Comparison of ENCODE assay signal across 16 mouse cellular contexts in the genomic region with DNA sequence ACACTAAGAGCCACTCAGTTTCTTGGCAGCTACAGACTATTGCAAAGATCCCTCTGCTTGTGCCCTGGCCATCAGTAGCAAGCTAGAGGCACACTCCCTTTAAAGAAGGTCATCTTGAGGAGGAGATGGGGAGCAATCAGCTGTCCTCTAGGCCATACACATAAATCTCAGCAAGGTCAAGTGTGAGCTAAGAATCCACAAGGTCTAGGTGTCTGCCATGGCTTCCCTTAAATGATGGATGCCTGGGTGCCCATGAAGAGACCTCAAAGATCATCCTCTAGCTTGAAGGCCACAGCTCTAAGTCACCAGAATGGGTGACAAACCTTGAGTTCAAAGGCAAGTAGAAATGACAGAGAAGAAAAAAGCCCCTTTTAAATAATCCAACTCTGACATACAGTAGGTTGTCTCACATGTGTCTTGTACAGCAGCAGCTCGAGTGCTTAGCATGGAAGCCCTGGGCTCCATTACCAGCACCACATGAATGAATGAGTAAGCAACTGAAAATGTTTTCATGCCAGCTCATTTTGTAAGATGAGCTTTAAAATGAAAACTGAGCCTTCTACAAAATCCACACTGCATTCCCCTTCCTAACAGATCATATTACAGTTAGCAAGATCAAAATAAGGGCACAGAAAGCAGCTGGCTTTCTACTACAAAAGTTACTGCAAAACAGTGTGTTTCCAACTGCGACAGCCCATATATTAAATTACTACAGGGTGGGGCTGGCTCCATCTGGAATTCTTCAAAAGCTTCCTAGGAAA. TPM values are rescaled to one million over a fixed set of nuclear protein-coding genes. Genes with fewer than 3 reads are reported as not detected.
DNase-seq lines count a peak whose midpoint lies in the region; ATAC-seq and TF ChIP-seq lines count a peak whose summit lies in the region.
"Had no signal": no experiment of that assay in that cellular context is flagged by ENCODE, and none has a peak within 500 bp of the region (broad histone marks: within the 10 kb centered on the region; RNA-seq: fewer than 3 reads in every experiment).

No protein-coding gene starts in this region.

- H3K27ac ChIP-seq in lung, embryonic 14.5 days (ENCODE audit: low read depth) = no peak overlapping the region
- H3K27ac ChIP-seq in embryonic facial prominence, embryonic 14.5 days (replicated peaks; ENCODE audit: low read depth, low read length) = 0 out of 2 replicates have a peak overlapping the region, but pooled peaks have one; percentile 36
- H3K27ac ChIP-seq: heart, embryonic 15.5 days; intestine, embryonic 15.5 days; neural tube, embryonic 15.5 days; stomach, embryonic 15.5 days had no signal

- H3ac ChIP-seq in myocyte (ENCODE audit: control insufficient read depth, insufficient read length) = no peak overlapping the region

- ATAC-seq in lung, embryonic 14.5 days (ENCODE audit: insufficient read depth) = peak; percentile 74
- ATAC-seq in embryonic facial prominence, embryonic 14.5 days (ENCODE audit: low read depth) = peak; percentile 78; the same call in 1 of the 2 replicates
- ATAC-seq: CD4-positive, CD25-positive, alpha-beta regulatory T cell, adult 4 months; intestine, embryonic 15.5 days had no signal

- H3K9me3 ChIP-seq in lung, embryonic 14.5 days (ENCODE audit: low read depth, low read length) = no peaks in the 10 kb centered on the region
- no peaks in the 10 kb centered on the region for H3K9me3 ChIP-seq in embryonic facial prominence, embryonic 14.5 days (ENCODE audit: control insufficient read depth, low read length)
- H3K9me3 ChIP-seq: heart, embryonic 15.5 days; intestine, embryonic 15.5 days; liver, embryonic 15.5 days; megakaryocyte, embryonic 14.5 days; neural tube, embryonic 15.5 days; stomach, embryonic 15.5 days had no signal

- DNase-seq in embryo, embryonic 10.5 days (ENCODE audit: low spot score) = peak; percentile 55
- DNase-seq in embryo, embryonic 10 days (ENCODE audit: low spot score) = no peak
- DNase-seq in lung, embryonic 14.5 days = peak; percentile 78
- no peak for DNase-seq in lung, adult 18-20 months
- peak; percentile 79 for DNase-seq in embryonic facial prominence, embryonic 14.5 days (ENCODE audit: low spot score)
- no peak for DNase-seq in cerebellum, adult 9-10 months
- DNase-seq: cerebellum, postnatal 25 days; thymus, postnatal 36 days had no signal

- no peaks in the 10 kb centered on the region for H3K79me2 ChIP-seq in myocyte (ENCODE audit: control insufficient read depth, insufficient read depth)

- no peak for TF ChIP-seq CTCF in lung, embryonic 14.5 days (IDR thresholded peaks at IDR 0.05; ENCODE audit: low read depth)

- H3K4me2 ChIP-seq in lung, embryonic 14.5 days = no peak overlapping the region
- H3K4me2 ChIP-seq in embryonic facial prominence, embryonic 14.5 days (ENCODE audit: low read depth, low read length) = no peak overlapping the region
- H3K4me2 ChIP-seq in myocyte (ENCODE audit: low read depth) = peak overlapping the region; percentile 52
- H3K4me2 ChIP-seq: heart, embryonic 15.5 days; intestine, embryonic 15.5 days; neural tube, embryonic 15.5 days; stomach, embryonic 15.5 days had no signal

- H3K4me3 ChIP-seq in lung, embryonic 14.5 days (ENCODE audit: low read depth, low read length) = no peak overlapping the region
- no peak overlapping the region for H3K4me3 ChIP-seq in embryonic facial prominence, embryonic 14.5 days (ENCODE audit: low read depth, low read length)
- H3K4me3 ChIP-seq in myocyte = no peak overlapping the region
- H3K4me3 ChIP-seq: heart, embryonic 15.5 days; intestine, embryonic 15.5 days; liver, embryonic 15.5 days; megakaryocyte, embryonic 14.5 days; neural tube, embryonic 15.5 days; stomach, embryonic 15.5 days had no signal

- TF ChIP-seq POLR2A in myocyte (IDR thresholded peaks at IDR 0.05; ENCODE audit: insufficient read length, low read depth) = no peak

- H3K4me1 ChIP-seq in lung, embryonic 14.5 days (ENCODE audit: insufficient read depth) = peaks cover 5% of the 10 kb centered on the region; the same call in 1 of the 2 replicates
- H3K4me1 ChIP-seq in embryonic facial prominence, embryonic 14.5 days (ENCODE audit: control insufficient read depth, insufficient read depth, low read length) = 0 out of 2 replicates have a peak, but pooled peaks cover 4% of the 10 kb centered on the region
- H3K4me1 ChIP-seq: heart, embryonic 15.5 days; intestine, embryonic 15.5 days; neural tube, embryonic 15.5 days had no signal

- H3K27me3 ChIP-seq in lung, embryonic 14.5 days (ENCODE audit: insufficient read depth, low read length) = no peaks in the 10 kb centered on the region
- no peaks in the 10 kb centered on the region for H3K27me3 ChIP-seq in embryonic facial prominence, embryonic 14.5 days (replicated peaks; ENCODE audit: control insufficient read depth, insufficient read depth, low read length)
- no peaks in the 10 kb centered on the region for H3K27me3 ChIP-seq in myocyte (ENCODE audit: control insufficient read depth, insufficient read depth, insufficient read length)
- H3K27me3 ChIP-seq: heart, embryonic 15.5 days; intestine, embryonic 15.5 days; liver, embryonic 15.5 days; megakaryocyte, embryonic 14.5 days; neural tube, embryonic 15.5 days; stomach, embryonic 15.5 days had no signal

- 39% methylated on average over 2 of the region's 2 CpGs for WGBS in lung, embryonic 14.5 days
- WGBS in embryonic facial prominence, embryonic 14.5 days = 14% methylated on average over 2 of the region's 2 CpGs

- no peak overlapping the region for H3K9ac ChIP-seq in lung, embryonic 14.5 days
- H3K9ac ChIP-seq in embryonic facial prominence, embryonic 14.5 days (ENCODE audit: low read depth, low read length) = no peak overlapping the region
- H3K9ac ChIP-seq: heart, embryonic 15.5 days; intestine, embryonic 15.5 days; neural tube, embryonic 15.5 days; stomach, embryonic 15.5 days had no signal

- H3K36me3 ChIP-seq in lung, embryonic 14.5 days (ENCODE audit: insufficient read depth) = no peaks in the 10 kb centered on the region; the same call in none of the 2 replicates
- H3K36me3 ChIP-seq in embryonic facial prominence, embryonic 14.5 days (ENCODE audit: control insufficient read depth, insufficient read depth, low read length) = 0 out of 2 replicates have a peak, but pooled peaks cover 4% of the 10 kb centered on the region
- no peaks in the 10 kb centered on the region for H3K36me3 ChIP-seq in myocyte (ENCODE audit: control insufficient read depth, insufficient read depth)
- H3K36me3 ChIP-seq: heart, embryonic 15.5 days; neural tube, embryonic 15.5 days; stomach, embryonic 15.5 days had no signal

TF ChIP-seq in myocyte, 11 proteins besides CTCF, POLR2A, EP300 and RAD21:
- TF ChIP-seq MYOD1 (IDR thresholded peaks at IDR 0.05; ENCODE audit: control insufficient read depth in 1 of 3, insufficient read length in 2 of 3, low read depth in 2 of 3) (peak in 1 of 3 experiments; percentile 3), MYOG (IDR thresholded peaks at IDR 0.05; ENCODE audit: control insufficient read depth in 1 of 3, insufficient read depth in 1 of 3, insufficient read length in 2 of 3, low read depth in 2 of 3) (peak in 1 of 3 experiments; percentile 65), REST (IDR thresholded peaks at IDR 0.05; ENCODE audit: insufficient read depth, insufficient read length) (no peak)
TF ChIP-seq in myocyte: peak in this region for 2.

RNA-seq across cellular contexts. Expression of a gene that starts 35.5 kb away (rescaled TPM):
- polyA plus RNA-seq in lung, embryonic 14.5 days (2014; fragmentation: Nextera tagmentation; extraction: Ambion mirVana) = 59.5 and 61.9 TPM in 2 replicates
- polyA plus RNA-seq in embryonic facial prominence, embryonic 14.5 days (2014; fragmentation: Nextera tagmentation; extraction: Ambion mirVana) = 46.5 and 61.2 TPM in 2 replicates
- polyA plus RNA-seq in myocyte (2012; fragmentation: generic; extraction: Trizol) = 11.0 TPM

Comparison
In these comparisons a context has a peak if more than half of its experiments do, and no peak if none do; other contexts are left out.
1. DNase-seq: peak in embryo, embryonic 10.5 days (single experiment), lung, embryonic 14.5 days (single experiment) and embryonic facial prominence, embryonic 14.5 days (single experiment); none in embryo, embryonic 10 days (single experiment), lung, adult 18-20 months (0 of 2) and cerebellum, adult 9-10 months (single experiment).